Mouse (Mus musculus) neural tube, embryonic 14.5 days (tissue): ENCODE data around the gene AC131692.1. TPM values are rescaled to one million over a fixed set of nuclear protein-coding genes. Genes with fewer than 3 reads are reported as not detected.
A peak's percentile ranks its signal among the peaks of the same experiment; 100 is the strongest.
"Not testable (repeated sequence)": the region's sequence is repeated elsewhere in the genome, so short reads cannot be mapped to it uniquely, and the experiment has no call there.

Source experiments
- ATAC-seq: fragments of 200-750 bp; cut with Nextera tagmentation; 2 replicates; pipeline ENCODE4 v1.8.0; 2017; ENCODE audit warnings: low read depth, mild to moderate bottlenecking, moderate TSS enrichment, moderate library complexity
- H3K27ac ChIP-seq: fragments of 300-500 bp; sonication (generic); 2 replicates; pipeline ENCODE4 v1.5.1; 2014; ENCODE audit warnings: low read depth, mild to moderate bottlenecking, control low read depth, low read length, moderate library complexity, mixed read lengths
- H3K27me3 ChIP-seq: fragments of 300-500 bp; sonication (generic); 2 replicates; pipeline ENCODE4 v1.6.1; 2014; ENCODE audit warnings: low read length; ENCODE audit not compliant: control insufficient read depth, insufficient read depth
- H3K36me3 ChIP-seq: fragments of 300-500 bp; sonication (generic); 2 replicates; pipeline ENCODE4 v1.6.1; 2014; ENCODE audit warnings: low read length, mixed read lengths; ENCODE audit not compliant: control insufficient read depth, insufficient read depth
- H3K4me1 ChIP-seq: fragments of 300-500 bp; sonication (generic); 2 replicates; pipeline ENCODE4 v1.6.1; 2014; ENCODE audit warnings: low read length; ENCODE audit not compliant: control insufficient read depth, insufficient read depth
- H3K4me2 ChIP-seq: fragments of 300-500 bp; sonication (generic); 2 replicates; pipeline ENCODE4 v1.6.1; 2014; ENCODE audit warnings: mild to moderate bottlenecking, low read depth, low read length, control low read depth
- H3K4me3 ChIP-seq: fragments of 300-500 bp; sonication (generic); 2 replicates; pipeline ENCODE4 v1.5.1; 2014; ENCODE audit warnings: low read depth, low read length, control low read depth, mixed read lengths
- H3K9ac ChIP-seq: fragments of 300-500 bp; sonication (generic); replicated peaks from 2 replicates; pipeline ENCODE4 v1.6.1; 2014; ENCODE audit warnings: low read depth, mild to moderate bottlenecking, control low read depth, low read length, mixed read lengths
- H3K9me3 ChIP-seq: fragments of 300-500 bp; sonication (generic); 2 replicates; pipeline ENCODE4 v1.6.1; 2016; ENCODE audit warnings: low read length; ENCODE audit not compliant: control insufficient read depth
- WGBS: fragments of 180-500 bp; shearing (Covaris S2); extraction: QIAGEN DNeasy Blood & Tissue Kit; methylation state at CpG from one replicate; pipeline ENCODE4 v1.1.7; 2014; 5-methylcytosine and 5-hydroxymethylcytosine counted together
- microRNA-seq: library from miRNA; unstranded; fragments of <30 nt; microRNA quantifications from one replicate; pipeline ENCODE4, GENCODE M21; 2016
- polyA plus RNA-seq: library from polyadenylated mRNA; unstranded; fragments of >200 nt; fragmentation: Nextera tagmentation; extraction: Ambion mirVana; gene quantifications from 2 replicates; pipeline ENCODE4 v1.2.1, GENCODE M21; 2014

Gene AC131692.1
- polyA plus RNA-seq, 1 experiment from 2014 or later = not detected

DNA sequence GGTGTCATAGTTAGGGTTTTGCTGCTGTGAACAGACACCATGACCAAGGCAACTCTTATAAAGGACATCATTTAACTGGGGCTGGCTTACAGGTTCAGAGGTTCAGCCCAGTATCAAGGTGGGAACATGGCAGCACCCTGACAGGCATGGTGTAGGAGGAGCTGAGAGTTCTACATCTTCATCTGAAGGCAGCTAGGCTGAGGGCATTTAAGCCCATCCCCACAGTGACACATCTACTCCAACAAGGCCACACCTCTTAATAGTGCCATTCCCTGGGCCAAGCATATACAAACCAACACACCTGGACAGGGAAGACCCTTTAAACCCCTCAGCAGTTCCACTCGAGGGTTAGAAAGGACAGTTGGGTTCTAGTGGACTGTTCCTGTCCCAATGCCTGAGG is 39.0 kb downstream of the AC131692.1 start:
- not testable (repeated sequence) for H3K9ac ChIP-seq, H3K27ac ChIP-seq, H3K4me1 ChIP-seq, H3K9me3 ChIP-seq, H3K4me2 ChIP-seq, H3K27me3 ChIP-seq, H3K4me3 ChIP-seq, ATAC-seq
- H3K36me3 ChIP-seq = peaks cover 11% of the 10 kb centered on the region
- WGBS = 47% methylated on average over 1 of the region's 1 CpGs

DNA sequence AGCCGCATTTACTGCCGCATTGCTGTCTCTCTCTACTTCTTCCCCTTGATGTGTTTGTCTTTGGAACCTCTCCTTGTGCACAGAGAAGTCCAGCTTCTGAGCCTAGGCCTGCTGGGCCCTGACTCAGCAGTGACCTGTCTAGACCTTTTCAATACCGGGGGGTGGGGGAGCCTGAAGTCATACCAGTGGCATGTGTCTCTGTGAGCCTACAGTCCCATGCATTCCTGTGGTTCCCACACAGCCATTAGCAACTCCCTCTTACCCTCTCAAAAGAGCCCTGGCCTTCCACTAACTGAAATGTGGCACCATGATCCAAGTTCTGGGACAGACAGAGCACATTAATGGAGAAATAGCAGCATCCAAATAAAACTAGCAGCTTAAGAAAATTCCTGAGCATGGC is 42.2 kb downstream of the AC131692.1 start:
- Histone ChIP-seq H3K9me3 (no peaks in the 10 kb centered on the region), H3K4me2 (no peak overlapping the region), H3K27me3 (no peaks in the 10 kb centered on the region; the same call in 1 of the 2 replicates), H3K27ac (no peak overlapping the region), H3K36me3 (peaks cover 11% of the 10 kb centered on the region), H3K4me3 (no peak overlapping the region), H3K4me1 (peaks cover 6% of the 10 kb centered on the region), H3K9ac (no peak overlapping the region)
- ATAC-seq = no peak
- 87% methylated on average over 3 of the region's 3 CpGs for WGBS

- ATAC-seq = no peak
- Histone ChIP-seq H3K27me3 (no peaks in the 10 kb centered on the region; the same call in 1 of the 2 replicates), H3K27ac (no peak overlapping the region; the same call in 1 of the 2 replicates), H3K9me3 (no peaks in the 10 kb centered on the region), H3K36me3 (peaks cover 11% of the 10 kb centered on the region), H3K4me1 (peaks cover 11% of the 10 kb centered on the region), H3K4me2 (peak overlapping the region; percentile 89), H3K9ac (peak overlapping the region; percentile 77; the same call in 1 of the 2 replicates), H3K4me3 (peak overlapping the region; percentile 58)
- 92% methylated on average over 6 of the region's 6 CpGs for WGBS
Measured at GRCm38 (mm10) chr19:6139701-6140100, 45.5 kb downstream of the AC131692.1 start.

DNA sequence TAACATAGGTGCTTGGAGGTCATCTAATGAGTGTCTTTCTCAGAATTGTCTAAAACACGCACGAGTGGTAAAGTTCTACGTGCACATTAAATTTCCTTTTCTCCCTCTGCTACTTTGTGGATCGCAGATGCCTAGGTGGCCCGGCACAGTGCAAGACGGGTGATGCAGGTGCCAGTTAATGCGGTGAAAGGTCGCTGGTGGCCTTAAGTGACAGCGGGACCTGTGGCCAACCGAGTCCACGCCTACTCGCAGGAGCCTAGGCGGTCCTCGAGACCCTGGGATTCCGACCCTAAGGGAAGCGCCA is 46.1 kb downstream of the AC131692.1 start:
- WGBS = 6% methylated on average over 16 of the region's 16 CpGs
- ATAC-seq = no peak
- Histone ChIP-seq H3K9ac (peak overlapping the region; percentile 77), H3K4me2 (peak overlapping the region; percentile 89), H3K27me3 (no peaks in the 10 kb centered on the region; the same call in 1 of the 2 replicates), H3K9me3 (no peaks in the 10 kb centered on the region), H3K27ac (peak overlapping the region; percentile 96), H3K36me3 (peaks cover 11% of the 10 kb centered on the region), H3K4me3 (peak overlapping the region; percentile 58), H3K4me1 (peaks cover 11% of the 10 kb centered on the region)

DNA sequence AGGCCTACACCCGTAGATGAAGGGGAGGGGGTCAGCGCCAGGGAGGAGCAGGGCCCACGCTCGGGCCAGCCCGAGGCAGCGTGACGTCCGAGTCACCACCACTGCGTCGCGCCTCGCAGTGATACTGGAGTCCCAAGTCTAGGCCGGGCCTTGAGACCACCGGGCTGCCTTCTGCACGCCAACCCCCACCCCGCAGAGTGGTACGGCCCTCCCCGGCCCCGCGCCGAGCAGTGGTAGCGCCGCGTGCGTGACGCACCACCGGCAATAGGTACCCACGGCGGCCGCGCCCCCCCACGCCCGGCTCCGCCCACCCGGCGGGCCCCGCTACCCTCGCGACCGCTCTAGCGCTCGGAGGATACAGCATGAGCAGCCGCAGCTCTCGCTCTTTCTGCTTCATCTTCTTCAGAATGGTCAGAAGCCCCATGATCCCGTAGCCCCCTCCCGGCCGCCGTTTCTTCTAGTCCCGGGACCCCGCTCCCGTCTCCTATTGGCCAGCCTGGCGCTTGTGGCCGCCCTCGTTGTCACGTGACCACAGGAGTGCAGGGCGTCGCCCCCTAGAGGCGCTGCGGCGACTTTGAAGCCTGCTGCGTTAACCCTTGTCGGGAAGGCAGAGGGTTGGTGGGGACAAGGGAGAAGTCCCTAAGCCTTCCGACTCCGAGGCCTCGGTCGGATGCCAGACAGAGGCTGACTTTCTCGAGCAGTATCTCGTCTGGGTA is 46.6 kb downstream of the AC131692.1 start, which contains the start of gene Batf2:
Gene Batf2 (plus strand): TSS at position 306 of the 716 bp plus-strand sequence.
- peak within 1 kb of the TSS; percentile 96 for H3K27ac ChIP-seq
- H3K36me3 ChIP-seq = peaks cover 7% of the 10 kb centered on the region
- peak within 1 kb of the TSS; percentile 58 for H3K4me3 ChIP-seq
- H3K4me2 ChIP-seq = peak within 1 kb of the TSS; percentile 89
- peak within 1 kb of the TSS; percentile 77 for H3K9ac ChIP-seq
- under 1% methylated on average over 67 of the region's 68 CpGs for WGBS
- peaks cover 11% of the 10 kb centered on the region for H3K4me1 ChIP-seq
- H3K27me3 ChIP-seq = no peaks in the 10 kb centered on the region; the same call in 1 of the 2 replicates
- ATAC-seq = peak; percentile 95
- no peaks in the 10 kb centered on the region for H3K9me3 ChIP-seq

- Histone ChIP-seq H3K27me3 (no peaks in the 10 kb centered on the region; the same call in 1 of the 2 replicates), H3K9me3 (no peaks in the 10 kb centered on the region), H3K27ac (peak within 1 kb of the TSS; percentile 96), H3K9ac (peak within 1 kb of the TSS; percentile 77), H3K36me3 (peaks cover 3% of the 10 kb centered on the region; the same call in 1 of the 2 replicates), H3K4me2 (peak within 1 kb of the TSS; percentile 89), H3K4me3 (peak within 1 kb of the TSS; percentile 58), H3K4me1 (peaks cover 11% of the 10 kb centered on the region)
- peak; percentile 72 for ATAC-seq
- WGBS = 0% methylated on average over 15 of the region's 15 CpGs
Measured at GRCm38 (mm10) chr19:6141394-6141749, 47.2 kb downstream of the AC131692.1 start, which contains the start of gene Arl2. Arl2 (minus strand) TSS chr19:6141548.

DNA sequence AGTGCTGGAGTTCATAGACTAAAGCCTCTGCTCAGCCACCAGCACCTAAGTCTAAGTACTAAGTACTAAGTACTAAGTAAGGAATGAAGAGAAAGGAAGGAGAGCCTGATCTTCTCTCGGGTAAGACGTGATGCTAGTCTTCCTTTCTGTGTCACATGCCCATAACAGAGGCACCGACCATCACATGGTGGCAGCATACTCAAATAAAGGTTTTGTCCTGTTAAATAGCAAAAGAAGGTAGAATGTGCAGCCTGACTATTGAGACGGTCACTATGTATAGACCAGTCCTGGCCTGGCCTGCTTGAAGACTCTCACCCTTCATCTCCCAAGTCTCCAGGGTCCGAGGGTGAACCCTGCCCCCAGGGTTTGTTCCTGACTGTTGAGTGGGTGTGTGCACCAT is 50.6 kb downstream of the AC131692.1 start:
- Histone ChIP-seq H3K9ac (no peak overlapping the region), H3K4me1 (peaks cover 8% of the 10 kb centered on the region), H3K27ac (no peak overlapping the region), H3K36me3 (no peaks in the 10 kb centered on the region), H3K4me3 (no peak overlapping the region), H3K4me2 (no peak overlapping the region), H3K27me3 (no peaks in the 10 kb centered on the region; the same call in 1 of the 2 replicates), H3K9me3 (no peaks in the 10 kb centered on the region)
- ATAC-seq = no peak
- 81% methylated on average over 5 of the region's 5 CpGs for WGBS

Small RNAs within 50 kb of the gene (microRNA-seq; reads per million reads assigned to microRNA genes)
- gene Mir6988 = not detected

Other genes starting within 250 kb of the AC131692.1 start
- gene Frmd8, start 219.1 kb upstream of the AC131692.1 start, polyA plus RNA-seq = 9.4 and 12.7 TPM in 2 replicates
- 0.59 and 1.3 TPM in 2 replicates for gene Slc25a45, start 216.6 kb upstream of the AC131692.1 start, polyA plus RNA-seq
- 11.4 and 12.8 TPM in 2 replicates for gene Tigd3, start 200.3 kb upstream of the AC131692.1 start, polyA plus RNA-seq
- gene Dpf2, start 181.4 kb upstream of the AC131692.1 start, polyA plus RNA-seq = 85.3 and 102 TPM in 2 replicates
- gene Cdc42ep2, start 169.6 kb upstream of the AC131692.1 start, polyA plus RNA-seq = 16.7 and 17.4 TPM in 2 replicates
- 18.0 and 21.6 TPM in 2 replicates for gene Pola2, start 130.2 kb upstream of the AC131692.1 start, polyA plus RNA-seq
- gene Slc22a20, start 108.3 kb upstream of the AC131692.1 start, polyA plus RNA-seq = not detected in 2 replicates
- 3.4 and 7.0 TPM in 2 replicates for gene Capn1, start 78.5 kb upstream of the AC131692.1 start, polyA plus RNA-seq
- 29.3 and 35.3 TPM in 2 replicates for gene Syvn1, start 47.8 kb upstream of the AC131692.1 start, polyA plus RNA-seq
- gene Mrpl49, start 36.6 kb upstream of the AC131692.1 start, polyA plus RNA-seq = 63.2 and 65.5 TPM in 2 replicates
- gene Fau, start 36.6 kb upstream of the AC131692.1 start, polyA plus RNA-seq = 538 and 563 TPM in 2 replicates
- 34.3 and 34.8 TPM in 2 replicates for gene Znhit2, start 33.2 kb upstream of the AC131692.1 start, polyA plus RNA-seq
- gene Tm7sf2, start 26.0 kb upstream of the AC131692.1 start, polyA plus RNA-seq = 53.4 and 63.7 TPM in 2 replicates
- 72.9 and 73.2 TPM in 2 replicates for gene Vps51, start 17.2 kb upstream of the AC131692.1 start, polyA plus RNA-seq
- 0.55 TPM in 1 of 2 replicates, not detected in the other for gene Tmem262, start 14.4 kb upstream of the AC131692.1 start, polyA plus RNA-seq
- gene Gm28374, start 12.2 kb upstream of the AC131692.1 start, polyA plus RNA-seq = 1.2 and 1.7 TPM in 2 replicates
- gene Zfpl1, start 9.5 kb upstream of the AC131692.1 start, polyA plus RNA-seq = 74.0 and 85.6 TPM in 2 replicates
- 3.0 and 3.5 TPM in 2 replicates for gene Cdca5, start 9.4 kb upstream of the AC131692.1 start, polyA plus RNA-seq
- gene Naaladl1, start 11.4 kb downstream of the AC131692.1 start, polyA plus RNA-seq = 0.44 and 0.52 TPM in 2 replicates
- gene Sac3d1, start 24.2 kb downstream of the AC131692.1 start, polyA plus RNA-seq = 52.1 and 53.1 TPM in 2 replicates
- 63.9 and 72.8 TPM in 2 replicates for gene Snx15, start 33.9 kb downstream of the AC131692.1 start, polyA plus RNA-seq
- not detected in 2 replicates for gene Batf2, start 46.6 kb downstream of the AC131692.1 start, polyA plus RNA-seq
- 114 and 123 TPM in 2 replicates for gene Arl2, start 47.1 kb downstream of the AC131692.1 start, polyA plus RNA-seq
- 0.21 TPM in 1 of 2 replicates, not detected in the other for gene Majin, start 90.0 kb downstream of the AC131692.1 start, polyA plus RNA-seq
- gene Gpha2, start 132.0 kb downstream of the AC131692.1 start, polyA plus RNA-seq = not detected in 2 replicates
- gene Ppp2r5b, start 141.5 kb downstream of the AC131692.1 start, polyA plus RNA-seq = 150 and 154 TPM in 2 replicates
- 16.0 and 16.1 TPM in 2 replicates for gene Atg2a, start 147.2 kb downstream of the AC131692.1 start, polyA plus RNA-seq
- gene Ehd1, start 182.3 kb downstream of the AC131692.1 start, polyA plus RNA-seq = 53.4 and 74.8 TPM in 2 replicates
- 0.61 and 0.71 TPM in 2 replicates for gene Cdc42bpg, start 212.0 kb downstream of the AC131692.1 start, polyA plus RNA-seq
- 36.8 and 43.9 TPM in 2 replicates for gene Men1, start 240.6 kb downstream of the AC131692.1 start, polyA plus RNA-seq
- 13.3 and 15.8 TPM in 2 replicates for gene Map4k2, start 246.7 kb downstream of the AC131692.1 start, polyA plus RNA-seq